Comparison of ENCODE assay signal across 25 mouse cellular contexts in the genomic region with DNA sequence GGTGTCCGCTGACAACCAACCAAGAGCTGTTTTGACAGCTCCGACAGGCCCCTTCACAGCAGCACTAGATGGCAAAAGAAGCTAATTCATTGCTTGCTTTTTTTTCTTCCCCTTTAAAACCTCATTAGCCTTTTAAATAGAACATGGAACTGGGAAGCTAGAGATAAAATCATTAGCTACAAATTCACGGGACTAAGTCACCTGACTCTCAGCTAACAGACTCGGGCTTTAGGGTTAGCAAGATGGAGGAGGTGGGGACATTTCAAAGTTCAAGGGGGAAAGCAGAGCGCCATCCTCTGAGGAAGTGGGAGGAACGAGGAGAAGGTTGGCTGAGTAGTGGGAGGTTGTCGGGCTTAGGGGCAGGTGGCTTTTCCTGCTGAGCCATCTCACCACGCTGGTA. TPM values are rescaled to one million over a fixed set of nuclear protein-coding genes. Genes with fewer than 3 reads are reported as not detected.
"Had no signal": no experiment of that assay in that cellular context is flagged by ENCODE, and none has a peak within 500 bp of the region (broad histone marks: within the 10 kb centered on the region; RNA-seq: fewer than 3 reads in every experiment).

No protein-coding gene starts in this region.

- H3K4me1 ChIP-seq: limb, embryonic 10.5 days; limb, embryonic 12.5 days had no signal

- H3K4me3 ChIP-seq: gastrocnemius, adult 2 months; heart, embryonic 13.5 days; heart, embryonic 15.5 days; hindbrain, embryonic 10.5 days; hindbrain, embryonic 12.5 days; intestine, embryonic 15.5 days; layer of hippocampus, adult 2 months; left cerebral cortex, adult 2 months; limb, embryonic 10.5 days; limb, embryonic 12.5 days; liver, embryonic 13.5 days had no signal

- ATAC-seq: hindbrain, embryonic 16.5 days; inflammation-experienced regulatory T-cells, adult 6 months; intestine, embryonic 15.5 days; intestine, postnatal 0 days had no signal

- H3K27ac ChIP-seq: gastrocnemius, adult 2 months; heart, embryonic 13.5 days; heart, embryonic 15.5 days; hindbrain, embryonic 10.5 days; hindbrain, embryonic 12.5 days; hindbrain, embryonic 14.5 days; intestine, embryonic 15.5 days; layer of hippocampus, adult 2 months; left cerebral cortex, adult 2 months; limb, embryonic 10.5 days; limb, embryonic 12.5 days; liver, embryonic 13.5 days had no signal

- DNase-seq: gastrocnemius, adult 2 months; gastrocnemius, postnatal 10 days; gastrocnemius, postnatal 25 days; heart, adult 18-20 months; heart, postnatal 4 days; kidney, adult 18-20 months; kidney, adult 9 months; kidney, postnatal 10 days; kidney, postnatal 25 days; kidney, postnatal 4 days; liver; liver, embryonic 13.5 days had no signal

- H3K36me3 ChIP-seq: heart, embryonic 13.5 days; heart, embryonic 15.5 days; hindbrain, embryonic 10.5 days; hindbrain, embryonic 12.5 days; intestine, embryonic 15.5 days; limb, embryonic 10.5 days; limb, embryonic 12.5 days; liver, embryonic 13.5 days had no signal

- H3K27me3 ChIP-seq: heart, embryonic 13.5 days; heart, embryonic 15.5 days; hindbrain, embryonic 12.5 days; intestine, embryonic 15.5 days; limb, embryonic 12.5 days; liver, embryonic 13.5 days had no signal

- H3K9ac ChIP-seq: heart, embryonic 13.5 days; heart, embryonic 15.5 days; hindbrain, embryonic 12.5 days; hindbrain, embryonic 14.5 days; intestine, embryonic 15.5 days; limb, embryonic 12.5 days; liver, embryonic 13.5 days had no signal

- H3K9me3 ChIP-seq: heart, embryonic 13.5 days; hindbrain, embryonic 10.5 days; hindbrain, embryonic 12.5 days; intestine, embryonic 15.5 days; limb, embryonic 10.5 days; limb, embryonic 12.5 days; liver, embryonic 13.5 days had no signal

RNA-seq across cellular contexts. Expression of a gene that starts 36.7 kb away (rescaled TPM):
- polyA plus RNA-seq: inflammation-experienced regulatory T-cells, adult 6 months had no signal
